Mouse (Mus musculus): ENCODE results near the gene Spdl1. TPM values are rescaled to one million over a fixed set of nuclear protein-coding genes. Genes with fewer than 3 reads are reported as not detected.

Gene Spdl1
- total and polyA plus RNA-seq, 3 experiments, result 24.2 to 36.3 TPM; not detected in 1

DNA sequence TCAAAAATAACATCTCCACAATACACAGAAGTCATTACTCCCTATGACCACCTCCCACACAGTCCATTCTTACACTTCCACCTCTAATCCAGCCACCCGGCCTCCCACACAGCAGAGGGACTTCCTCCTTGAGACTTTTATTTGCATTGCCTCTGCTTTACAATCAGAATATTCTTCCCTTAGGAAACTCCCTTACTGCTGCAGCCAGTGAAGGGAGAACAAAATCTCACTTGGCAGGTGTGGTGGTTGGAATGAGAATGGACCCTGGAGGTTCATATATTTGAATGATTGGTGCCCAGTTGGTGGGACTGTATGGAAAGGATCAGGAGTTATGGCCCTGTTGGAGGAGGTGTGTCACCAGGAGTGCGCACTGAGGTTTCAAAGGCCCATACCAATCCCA is 57.4 kb downstream of the Spdl1 start:
- no peak for DNase-seq (ENCODE audit: low read depth, low spot score)
- H3K9me3 ChIP-seq (replicated peaks; ENCODE audit: insufficient read depth, low read length), result no peaks in the 10 kb centered on the region
- peaks cover 22 to 32% of the 10 kb centered on the region in 2 experiments for H3K36me3 ChIP-seq (ENCODE audit: control insufficient read depth in 1 of 2, insufficient read depth in 2 of 2, low read length in 2 of 2)
- H3K4me3 ChIP-seq (ENCODE audit: control insufficient read depth in 1 of 2, insufficient read depth in 1 of 2, low read depth in 2 of 2, low read length in 2 of 2), result no peak overlapping the region
- no peak for TF ChIP-seq MAX (IDR thresholded peaks at IDR 0.05; ENCODE audit: low read length)
- no peak for TF ChIP-seq RAD21 (IDR thresholded peaks at IDR 0.05; ENCODE audit: low read depth, low read length)
- no peak for TF ChIP-seq UBTF (IDR thresholded peaks at IDR 0.05; ENCODE audit: borderline replicate concordance, insufficient read depth, low read depth, low read length)
- no peak for TF ChIP-seq RCOR1 (IDR thresholded peaks at IDR 0.05; ENCODE audit: low read depth, low read length)
- TF ChIP-seq BHLHE40 (IDR thresholded peaks at IDR 0.05; ENCODE audit: borderline replicate concordance, low read depth, low read length), result no peak
- no peak for TF ChIP-seq MYC (IDR thresholded peaks at IDR 0.05; ENCODE audit: low read depth, low read length)
- no peak for TF ChIP-seq JUND (IDR thresholded peaks at IDR 0.05; ENCODE audit: low read depth, low read length)
- no peak for TF ChIP-seq POLR2A (IDR thresholded peaks at IDR 0.05; ENCODE audit: control insufficient read depth in 1 of 2, insufficient read depth in 1 of 2, low read depth in 1 of 2, low read length in 2 of 2, poor library complexity in 1 of 2)
- no peak for TF ChIP-seq CHD2 (IDR thresholded peaks at IDR 0.05; ENCODE audit: low read length)
- TF ChIP-seq HCFC1 (IDR thresholded peaks at IDR 0.05; ENCODE audit: low read depth, low read length), result no peak
- no peak for TF ChIP-seq POLR2AphosphoS2 (IDR thresholded peaks at IDR 0.05; ENCODE audit: low read length)
- TF ChIP-seq MXI1 (IDR thresholded peaks at IDR 0.05; ENCODE audit: low read depth, low read length), result no peak
- TF ChIP-seq ZKSCAN1 (IDR thresholded peaks at IDR 0.05; ENCODE audit: low read depth, low read length), result no peak
- no peak for TF ChIP-seq TAL1 (IDR thresholded peaks at IDR 0.05; ENCODE audit: low read length)
- TF ChIP-seq KAT2A (conservative IDR thresholded peaks at IDR 0.05; ENCODE audit: low read depth, low read length), result no peak
- TF ChIP-seq SIN3A (IDR thresholded peaks at IDR 0.05; ENCODE audit: low read length), result no peak
- TF ChIP-seq USF2 (IDR thresholded peaks at IDR 0.05; ENCODE audit: borderline replicate concordance in 1 of 2, insufficient read depth in 1 of 2, low read depth in 1 of 2, low read length in 2 of 2), result no peak
- no peak overlapping the region for H3K27ac ChIP-seq (ENCODE audit: control insufficient read depth, low read depth, low read length)
- peaks cover 81% of the 10 kb centered on the region for H3K79me2 ChIP-seq (ENCODE audit: control insufficient read depth, insufficient read depth, low read length, poor library complexity)
- H3K27me3 ChIP-seq (ENCODE audit: control insufficient read depth in 1 of 2, insufficient read depth in 2 of 2, low read length in 2 of 2), result no peaks in the 10 kb centered on the region
- no peak overlapping the region for H3K9ac ChIP-seq (ENCODE audit: control insufficient read depth, low read depth, low read length, poor library complexity, severe bottlenecking)
- peaks cover 7 to 22% of the 10 kb centered on the region in 2 experiments for H3K4me1 ChIP-seq (ENCODE audit: control insufficient read depth in 1 of 2, insufficient read depth in 2 of 2, low read length in 2 of 2)

DNA sequence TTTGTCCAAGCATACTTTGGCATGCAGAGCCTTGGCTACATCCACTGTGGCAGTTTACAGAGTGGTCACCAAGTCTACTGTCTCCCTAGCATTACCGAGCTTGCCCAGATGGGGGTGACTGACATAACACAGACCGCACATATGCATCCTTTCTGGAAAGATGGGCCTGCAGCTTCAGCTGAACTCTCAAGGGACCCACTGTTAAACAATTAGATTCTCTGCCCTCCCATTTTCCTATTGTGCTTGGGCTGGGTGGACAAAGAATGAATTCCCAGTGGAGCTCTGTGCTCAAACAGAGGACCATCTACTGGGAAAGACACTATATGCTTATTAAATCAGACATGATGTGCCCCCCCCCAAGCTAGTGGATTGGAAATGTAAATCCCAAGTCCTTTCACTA is 58.8 kb downstream of the Spdl1 start:
- peaks cover 86% of the 10 kb centered on the region for H3K79me2 ChIP-seq (ENCODE audit: control insufficient read depth, insufficient read depth, low read length, poor library complexity)
- peaks cover 21 to 28% of the 10 kb centered on the region in 2 experiments for H3K36me3 ChIP-seq (ENCODE audit: control insufficient read depth in 1 of 2, insufficient read depth in 2 of 2, low read length in 2 of 2)
- TF ChIP-seq TAL1 (IDR thresholded peaks at IDR 0.05; ENCODE audit: low read length) (no peak), CHD1 (IDR thresholded peaks at IDR 0.05; ENCODE audit: low read depth, low read length) (no peak), CTCF (IDR thresholded peaks at IDR 0.05 in 2 of 3, conservative IDR thresholded peaks at IDR 0.05 in 1 of 3; ENCODE audit: control insufficient read depth in 1 of 3, insufficient read depth in 1 of 3, low read depth in 2 of 3, low read length in 3 of 3, poor library complexity in 1 of 3, severe bottlenecking in 1 of 3) (0 out of 6 replicates have a peak, but pooled peaks of 2 of the 3 experiments have one; percentile 1 to 15)
- no peaks in the 10 kb centered on the region for H3K9me3 ChIP-seq (replicated peaks; ENCODE audit: insufficient read depth, low read length)
- H3K27me3 ChIP-seq (ENCODE audit: control insufficient read depth in 1 of 2, insufficient read depth in 2 of 2, low read length in 2 of 2), result no peaks in the 10 kb centered on the region
- no peak overlapping the region for H3K9ac ChIP-seq (ENCODE audit: control insufficient read depth, low read depth, low read length, poor library complexity, severe bottlenecking)
- H3K27ac ChIP-seq (ENCODE audit: control insufficient read depth, low read depth, low read length), result no peak overlapping the region
- DNase-seq (ENCODE audit: low read depth, low spot score), result peak; percentile 30
- no peak overlapping the region for H3K4me3 ChIP-seq (ENCODE audit: control insufficient read depth in 1 of 2, insufficient read depth in 1 of 2, low read depth in 2 of 2, low read length in 2 of 2)
- peaks cover 11 to 29% of the 10 kb centered on the region in 2 experiments for H3K4me1 ChIP-seq (ENCODE audit: control insufficient read depth in 1 of 2, insufficient read depth in 2 of 2, low read length in 2 of 2)

Measured in MEL (cell line).